Mouse (Mus musculus): Measurements from ENCODE around the gene Srebf2.

GRCm38 (mm10) chr15:82127426-82128374, 19.3 kb upstream of the Srebf2 start, which contains the start of gene Ccdc134:
- peak; percentile 47; the same call in 1 of the 2 replicates for TF ChIP-seq CTCF (IDR thresholded peaks at IDR 0.05; ENCODE audit: borderline replicate concordance, control insufficient read depth, extremely low read depth, insufficient read depth, low read length, poor library complexity)
- TF ChIP-seq POLR2A (IDR thresholded peaks at IDR 0.05; ENCODE audit: control insufficient read depth, extremely low read depth, insufficient read depth, low read length, poor library complexity) = peak; percentile 83
